Mouse (Mus musculus) midbrain, postnatal 0 days (tissue): ENCODE results near the gene Slc38a10. TPM values are rescaled to one million over a fixed set of nuclear protein-coding genes. Genes with fewer than 3 reads are reported as not detected.

Experiments used
- ATAC-seq: fragments of 200-750 bp; cut with Nextera tagmentation; 2 replicates; pipeline ENCODE4 v1.8.0; 2017; ENCODE audit warnings: moderate number of reproducible peaks, mild to moderate bottlenecking, moderate TSS enrichment, moderate library complexity; ENCODE audit not compliant: low FRiP score
- DNase-seq: peaks from one replicate; pipeline ENCODE4 v3.0.0-alpha.2; 2015; ENCODE audit warnings: low spot score
- H3K27ac ChIP-seq: fragments of 300-500 bp; sonication (generic); 2 replicates; pipeline ENCODE4 v1.5.1; 2014; ENCODE audit warnings: low read depth, mild to moderate bottlenecking, low read length, mixed read lengths
- H3K27me3 ChIP-seq: fragments of 300-500 bp; sonication (generic); 2 replicates; pipeline ENCODE4 v1.6.1; 2014; ENCODE audit warnings: low read length, control low read depth, mixed read lengths; ENCODE audit not compliant: insufficient read depth
- H3K36me3 ChIP-seq: fragments of 300-500 bp; sonication (generic); 2 replicates; pipeline ENCODE4 v1.6.1; 2014; ENCODE audit warnings: low read length, control low read depth, mixed read lengths; ENCODE audit not compliant: insufficient read depth
- H3K4me1 ChIP-seq: fragments of 300-500 bp; sonication (generic); 2 replicates; pipeline ENCODE4 v1.6.1; 2014; ENCODE audit warnings: mild to moderate bottlenecking, control low read depth, antibody characterized with exemption, low read length, mixed read lengths; ENCODE audit not compliant: insufficient read depth
- H3K4me2 ChIP-seq: fragments of 300-500 bp; sonication (generic); 2 replicates; pipeline ENCODE4 v1.6.1; 2014; ENCODE audit warnings: low read depth, mild to moderate bottlenecking, low read length, mixed read lengths; ENCODE audit not compliant: poor library complexity, severe bottlenecking
- H3K4me3 ChIP-seq: fragments of 300-500 bp; sonication (generic); 2 replicates; pipeline ENCODE4 v1.5.1; 2014; ENCODE audit warnings: low read depth, mild to moderate bottlenecking, low read length, moderate library complexity
- H3K9ac ChIP-seq: fragments of 300-500 bp; sonication (generic); replicated peaks from 2 replicates; pipeline ENCODE4 v1.6.1; 2014; ENCODE audit warnings: mild to moderate bottlenecking, low read length, moderate library complexity, mixed read lengths; ENCODE audit not compliant: poor library complexity, severe bottlenecking
- H3K9me3 ChIP-seq: fragments of 300-500 bp; sonication (generic); 2 replicates; pipeline ENCODE4 v1.6.1; 2016; ENCODE audit warnings: low read length, control low read depth
- CTCF ChIP-seq: IDR thresholded peaks from 2 replicates; pipeline ENCODE4 v1.5.1; 2016; ENCODE audit warnings: antibody characterized with exemption, mild to moderate bottlenecking
- WGBS: fragments of 180-500 bp; shearing (Covaris S2); extraction: QIAGEN DNeasy Blood & Tissue Kit; methylation state at CpG from one replicate; pipeline ENCODE4 v1.1.7; 2014; 5-methylcytosine and 5-hydroxymethylcytosine counted together
- polyA plus RNA-seq: library from polyadenylated mRNA; unstranded; fragments of >200 nt; fragmentation: Nextera tagmentation; extraction: Ambion mirVana; gene quantifications from 2 replicates; pipeline ENCODE4 v1.2.1, GENCODE M21; 2015
- total RNA-seq: library from RNA; depleted of rRNA; stranded (reverse); fragments of >200 nt; gene quantifications from 2 replicates; pipeline ENCODE4 v1.2.3, GENCODE M21; 2014

The Slc38a10 gene
- total and polyA plus RNA-seq, 2 experiments from 2014 or later, result 111 to 171 TPM

DNA sequence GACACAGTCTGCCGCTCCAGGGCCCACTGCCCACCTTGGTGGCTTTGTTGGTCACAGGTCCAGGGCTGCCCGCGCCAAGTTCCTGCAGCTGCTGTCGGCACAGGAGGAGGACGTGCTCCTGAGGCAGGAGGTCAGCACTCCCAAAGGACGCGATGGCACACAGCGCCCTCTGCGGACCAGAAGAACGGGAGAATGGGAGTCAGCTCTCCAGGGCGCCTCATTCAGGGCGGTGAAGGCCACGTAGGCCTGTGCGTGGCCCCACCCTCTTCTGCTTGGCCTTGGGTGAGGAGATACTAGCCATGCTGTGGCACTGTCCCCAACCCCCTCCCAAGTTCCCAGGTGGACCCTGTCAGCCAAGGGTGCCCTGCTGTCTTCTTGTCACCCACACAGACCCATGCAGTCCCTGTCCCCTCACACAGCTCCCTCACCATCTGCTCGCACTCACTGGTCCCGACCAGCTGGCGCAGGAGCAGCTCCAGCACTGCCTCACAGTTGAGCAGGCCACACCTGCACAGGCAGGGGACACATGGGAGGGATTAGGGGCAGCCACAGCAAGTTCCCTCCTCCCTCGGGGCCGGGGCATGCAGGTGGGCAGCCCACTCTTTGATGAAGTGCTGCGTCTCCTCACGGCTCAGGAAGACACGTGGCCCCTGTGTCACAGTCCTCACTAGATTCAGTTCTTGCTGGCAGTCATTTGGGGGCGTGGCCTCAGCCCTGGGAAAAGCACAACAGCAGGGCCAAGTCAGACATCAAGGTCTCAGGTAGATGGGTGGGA, 58.1 kb downstream of the Slc38a10 start:
- ATAC-seq (no peak), DNase-seq (no peak)
- H3K27me3 ChIP-seq, result no peaks in the 10 kb centered on the region
- H3K4me3 ChIP-seq, result no peak overlapping the region
- H3K27ac ChIP-seq, result no peak overlapping the region
- H3K36me3 ChIP-seq, result peaks cover 49% of the 10 kb centered on the region
- 0 out of 2 replicates have a peak, but pooled peaks have one; percentile 10 for TF ChIP-seq CTCF
- 82% methylated on average over 23 of the region's 23 CpGs for WGBS
- H3K9ac ChIP-seq, result no peak overlapping the region
- H3K4me2 ChIP-seq, result no peak overlapping the region
- H3K9me3 ChIP-seq, result no peaks in the 10 kb centered on the region
- peaks cover 6% of the 10 kb centered on the region; the same call in 1 of the 2 replicates for H3K4me1 ChIP-seq

DNA sequence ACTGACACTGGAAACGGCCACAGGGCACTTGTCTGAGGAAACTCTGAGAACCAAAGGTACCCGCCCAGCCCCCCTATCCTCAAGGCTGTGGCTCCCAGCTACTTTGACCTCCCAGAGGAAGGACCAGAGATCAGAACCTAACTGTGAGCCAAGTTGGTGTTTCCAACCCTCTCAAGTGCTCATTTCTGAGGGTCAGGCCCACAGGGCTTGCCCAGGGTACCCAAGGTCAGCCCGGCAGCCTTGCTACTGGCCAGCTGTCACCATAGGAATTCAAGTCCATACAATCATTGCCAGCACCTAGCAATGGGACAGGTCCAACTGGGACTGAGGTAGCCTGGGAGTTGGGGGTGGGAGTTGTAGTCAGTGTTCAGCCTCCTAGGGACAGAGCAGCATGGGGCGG, 60.5 kb downstream of the Slc38a10 start:
- H3K9ac ChIP-seq, result no peak overlapping the region
- TF ChIP-seq CTCF, result no peak
- H3K4me3 ChIP-seq, result no peak overlapping the region
- no peak for ATAC-seq
- no peaks in the 10 kb centered on the region for H3K27me3 ChIP-seq
- no peak overlapping the region for H3K4me2 ChIP-seq
- no peak overlapping the region for H3K27ac ChIP-seq
- peaks cover 3% of the 10 kb centered on the region for H3K4me1 ChIP-seq
- H3K9me3 ChIP-seq, result no peaks in the 10 kb centered on the region
- H3K36me3 ChIP-seq, result peaks cover 41% of the 10 kb centered on the region
- WGBS, result 95% methylated on average over 4 of the region's 4 CpGs
- DNase-seq, result no peak

DNA sequence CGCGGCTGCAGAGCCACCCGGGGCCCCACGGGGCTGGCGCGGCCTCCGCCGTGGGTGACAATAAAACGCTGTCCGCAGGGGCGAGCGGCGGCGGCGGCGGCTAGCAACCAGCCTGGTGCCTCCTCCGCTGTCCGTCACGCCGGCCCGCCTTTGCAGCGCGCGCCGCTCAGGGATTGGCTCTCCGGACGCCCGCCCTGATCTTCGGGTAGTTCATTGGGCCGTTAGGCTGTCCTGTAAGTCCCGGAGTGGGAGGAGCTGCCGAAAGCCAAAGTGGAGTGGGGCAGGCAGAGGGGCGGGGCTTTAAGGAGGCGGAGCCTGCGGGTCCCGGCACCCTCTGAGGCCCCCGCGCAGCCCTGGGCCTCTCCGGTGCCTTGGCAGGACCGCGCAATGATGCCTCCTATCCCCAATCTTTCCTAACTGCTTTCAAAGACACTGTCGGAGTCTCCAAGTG, 64.4 kb downstream of the Slc38a10 start, which contains the start of gene Cep131:
Gene Cep131, minus strand, starts transcription at position 126 of the 451 bp plus-strand sequence.
- peaks cover 32% of the 10 kb centered on the region for H3K36me3 ChIP-seq
- DNase-seq, result peak; percentile 99
- peak; percentile 97 for ATAC-seq
- peak within 1 kb of the TSS; percentile 95 for H3K4me2 ChIP-seq
- H3K4me1 ChIP-seq, result peaks cover 10% of the 10 kb centered on the region
- WGBS, result 1% methylated on average over 37 of the region's 42 CpGs
- no peaks in the 10 kb centered on the region for H3K27me3 ChIP-seq
- no peaks in the 10 kb centered on the region for H3K9me3 ChIP-seq
- peak within 1 kb of the TSS; percentile 98 for H3K9ac ChIP-seq
- H3K27ac ChIP-seq, result peak within 1 kb of the TSS; percentile 85
- H3K4me3 ChIP-seq, result peak within 1 kb of the TSS; percentile 68
- no peak for TF ChIP-seq CTCF

DNA sequence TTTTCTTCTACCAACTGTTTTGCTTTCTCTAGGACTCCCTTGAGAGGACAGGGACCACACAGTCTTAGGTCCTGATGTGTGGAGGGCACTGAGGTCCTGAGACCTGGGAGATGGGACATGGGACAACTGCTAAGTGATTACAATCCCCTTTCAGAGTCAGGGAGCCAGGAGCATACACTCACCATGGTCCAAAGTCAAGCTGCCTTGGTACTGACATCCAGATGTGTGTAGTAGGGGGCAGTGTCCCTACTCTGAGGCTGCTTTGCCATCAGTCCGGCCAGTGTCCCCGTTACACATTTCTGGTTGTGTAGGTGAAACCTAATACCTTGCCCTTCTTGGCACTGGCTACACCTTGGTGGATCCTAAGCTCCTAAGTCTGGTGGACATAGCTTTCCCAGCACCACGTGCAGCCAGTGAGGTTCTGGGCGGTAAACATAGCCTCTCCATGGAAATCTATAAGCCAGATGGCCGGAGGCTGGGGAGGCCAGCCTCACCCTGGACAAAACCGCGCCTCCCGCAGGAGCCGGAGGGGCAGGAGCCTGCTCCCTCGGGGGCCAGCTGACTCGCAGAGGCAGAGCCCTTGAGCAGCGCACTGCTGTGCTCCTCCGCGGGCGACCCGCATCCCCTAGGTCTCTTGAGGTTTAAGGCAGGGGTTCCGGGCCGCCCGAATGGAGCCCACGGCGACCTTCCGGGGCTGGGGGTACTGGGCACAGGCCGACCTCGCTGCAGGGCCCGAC, 65.1 kb downstream of the Slc38a10 start:
- H3K36me3 ChIP-seq, result peaks cover 31% of the 10 kb centered on the region
- peak overlapping the region; percentile 98 for H3K9ac ChIP-seq
- WGBS, result under 1% methylated on average over 25 of the region's 25 CpGs
- peak overlapping the region; percentile 85 for H3K27ac ChIP-seq
- H3K4me3 ChIP-seq, result peak overlapping the region; percentile 68
- peak; percentile 46 for DNase-seq
- H3K27me3 ChIP-seq, result no peaks in the 10 kb centered on the region
- peak overlapping the region; percentile 95 for H3K4me2 ChIP-seq
- peak; percentile 38; the same call in 1 of the 2 replicates for ATAC-seq
- no peaks in the 10 kb centered on the region for H3K9me3 ChIP-seq
- H3K4me1 ChIP-seq, result peaks cover 10% of the 10 kb centered on the region
- TF ChIP-seq CTCF, result peak; percentile 28

DNA sequence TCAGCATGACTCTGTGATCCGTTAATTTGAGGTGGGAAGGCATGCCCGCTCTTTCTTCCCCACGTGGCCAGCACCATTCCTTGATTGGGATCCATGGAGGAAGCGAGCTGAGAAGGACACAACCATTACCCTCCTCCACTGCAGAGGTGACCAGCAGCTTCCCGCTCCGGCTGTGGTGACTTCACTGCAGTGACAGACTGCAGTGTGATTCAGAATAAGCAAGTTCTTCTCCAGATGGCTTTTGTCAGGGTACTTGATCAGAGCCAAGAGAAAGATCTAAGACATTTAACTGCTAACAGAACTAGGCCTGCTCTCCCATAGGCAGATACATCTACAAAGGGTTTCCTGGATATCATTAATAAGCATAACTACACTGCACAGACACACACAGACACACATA, 70.9 kb downstream of the Slc38a10 start:
- peaks cover 67% of the 10 kb centered on the region for H3K36me3 ChIP-seq
- no peaks in the 10 kb centered on the region for H3K9me3 ChIP-seq
- no peak overlapping the region for H3K4me2 ChIP-seq
- H3K4me1 ChIP-seq, result peaks cover 2% of the 10 kb centered on the region
- H3K27me3 ChIP-seq, result no peaks in the 10 kb centered on the region
- DNase-seq, result no peak
- no peak for ATAC-seq
- no peak overlapping the region for H3K4me3 ChIP-seq
- no peak overlapping the region for H3K27ac ChIP-seq
- WGBS, result 95% methylated on average over 6 of the region's 6 CpGs
- no peak for TF ChIP-seq CTCF
- H3K9ac ChIP-seq, result no peak overlapping the region

DNA sequence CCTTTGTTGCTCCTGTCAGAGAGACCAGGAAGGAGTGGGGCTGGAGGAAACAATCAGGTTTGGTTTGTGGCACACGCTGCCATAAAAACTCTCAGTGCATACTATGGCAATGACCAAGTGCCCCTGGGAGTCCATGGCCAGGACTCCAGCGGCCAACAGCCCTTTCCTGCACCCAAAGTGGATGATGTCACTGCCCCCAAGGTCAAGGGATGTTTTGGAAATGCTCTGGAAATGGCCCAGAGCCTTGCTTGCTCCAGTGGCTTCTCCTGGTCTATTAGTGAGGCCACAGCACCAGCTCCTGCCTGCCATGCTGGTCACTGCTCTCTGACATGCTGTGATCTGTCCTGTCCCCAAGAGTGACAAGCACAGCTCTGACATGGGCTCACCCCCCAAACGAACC, 75.0 kb downstream of the Slc38a10 start:
- Histone ChIP-seq H3K4me3 (no peak overlapping the region), H3K9ac (no peak overlapping the region), H3K36me3 (peaks cover 78% of the 10 kb centered on the region), H3K4me2 (no peak overlapping the region), H3K9me3 (no peaks in the 10 kb centered on the region), H3K27ac (no peak overlapping the region), H3K4me1 (no peaks in the 10 kb centered on the region), H3K27me3 (no peaks in the 10 kb centered on the region)
- no peak for DNase-seq
- ATAC-seq, result no peak
- no peak for TF ChIP-seq CTCF
- WGBS, result 98% methylated on average over 3 of the region's 3 CpGs
